Comparison of ENCODE assay signal across 22 mouse cellular contexts in genomic region chr10:45422372-45422771, GRCm38 (mm10).
DNase-seq lines count a peak whose midpoint lies in the region; ATAC-seq and TF ChIP-seq lines count a peak whose summit lies in the region.
"Had no signal": no experiment of that assay in that cellular context is flagged by ENCODE, and none has a peak within 500 bp of the region (broad histone marks: within the 10 kb centered on the region; RNA-seq: fewer than 3 reads in every experiment).

No protein-coding gene starts in this region.

- H3K9ac ChIP-seq in liver, embryonic 14.5 days (replicated peaks): no peak overlapping the region
- H3K9ac ChIP-seq: forebrain, embryonic 13.5 days; heart, embryonic 12.5 days; lung, embryonic 14.5 days; midbrain, embryonic 13.5 days; stomach, embryonic 15.5 days had no signal

- H3K4me3 ChIP-seq in G1E (ENCODE audit: low read depth, low read length): no peak overlapping the region
- H3K4me3 ChIP-seq in liver, embryonic 14.5 days (ENCODE audit: insufficient read depth in 1 of 2, low read depth in 2 of 2, low read length in 2 of 2): no peak overlapping the region
- H3K4me3 ChIP-seq: forebrain, embryonic 13.5 days; heart, embryonic 12.5 days; limb, embryonic 10.5 days; midbrain, embryonic 13.5 days; stomach, embryonic 15.5 days had no signal

- intact Hi-C loops in left cerebral cortex, postnatal 25 days (cut with DNase I): no loop called here

- no peak overlapping the region for H3K4me2 ChIP-seq in liver, embryonic 14.5 days (ENCODE audit: low read depth)
- H3K4me2 ChIP-seq: forebrain, embryonic 13.5 days; heart, embryonic 12.5 days; lung, embryonic 14.5 days; midbrain, embryonic 13.5 days; stomach, embryonic 15.5 days had no signal

- TF ChIP-seq CTCF in G1E (IDR thresholded peaks at IDR 0.05; ENCODE audit: low read depth, low read length): no peak
- no peak for TF ChIP-seq CTCF in liver, embryonic 14.5 days (IDR thresholded peaks at IDR 0.05; ENCODE audit: low read depth)

- no peaks in the 10 kb centered on the region for H3K27me3 ChIP-seq in G1E (ENCODE audit: insufficient read depth, low read length)
- no peaks in the 10 kb centered on the region for H3K27me3 ChIP-seq in liver, embryonic 14.5 days (ENCODE audit: control insufficient read depth, insufficient read depth, low read length)
- H3K27me3 ChIP-seq: forebrain, embryonic 13.5 days; heart, embryonic 12.5 days; midbrain, embryonic 13.5 days; stomach, embryonic 15.5 days had no signal

- peaks cover 20% of the 10 kb centered on the region for H3K36me3 ChIP-seq in G1E (replicated peaks)
- no peaks in the 10 kb centered on the region for H3K36me3 ChIP-seq in liver, embryonic 14.5 days (replicated peaks; ENCODE audit: control insufficient read depth, insufficient read depth, low read depth)
- H3K36me3 ChIP-seq: heart, embryonic 12.5 days; stomach, embryonic 15.5 days had no signal

- peaks cover 7% of the 10 kb centered on the region for H3K4me1 ChIP-seq in G1E (ENCODE audit: insufficient read depth, low read depth, low read length)
- no peaks in the 10 kb centered on the region for H3K4me1 ChIP-seq in liver, embryonic 14.5 days (replicated peaks; ENCODE audit: control insufficient read depth in 2 of 2, insufficient read depth in 2 of 2, low read length in 1 of 2)
- H3K4me1 ChIP-seq: stomach, embryonic 15.5 days had no signal

- peak; percentile 5 for DNase-seq in kidney, adult 9 months
- DNase-seq in kidney, adult 18-20 months: no peak
- DNase-seq in G1E (ENCODE audit: low spot score): no peak
- peak; percentile 49 for DNase-seq in embryo, embryonic 9.5 days (ENCODE audit: extremely low spot score)
- DNase-seq in liver, embryonic 14.5 days (ENCODE audit: low read depth in 3 of 3, low spot score in 3 of 3): peak in 1 of 3 experiments; percentile 13
- no peak for DNase-seq in right cerebral cortex, postnatal 14 days
- no peak for DNase-seq in left cerebral cortex, postnatal 25 days (ENCODE audit: low spot score in 2 of 2)
- no peak for DNase-seq in right cerebral cortex, postnatal 10 days (ENCODE audit: low spot score in 2 of 2)
- DNase-seq: adrenal gland, postnatal 36 days; cerebellum, adult 2 months; layer of hippocampus, postnatal 36 days; lung, embryonic 14.5 days; lung, postnatal 4 days; right cerebral cortex, adult 18-20 months; thymus, adult 2 months had no signal

- no peak overlapping the region for H3K27ac ChIP-seq in liver, embryonic 14.5 days
- H3K27ac ChIP-seq: forebrain, embryonic 13.5 days; hindbrain, postnatal 0 days; limb, embryonic 10.5 days; midbrain, embryonic 13.5 days; stomach, embryonic 15.5 days had no signal

- TF ChIP-seq EP300 in liver, embryonic 14.5 days (IDR thresholded peaks at IDR 0.05; ENCODE audit: low read depth): no peak

- 39% methylated on average over 1 of the region's 1 CpGs for WGBS in liver, embryonic 14.5 days (ENCODE audit: insufficient replicate concordance)

- ATAC-seq in G1E (ENCODE audit: extremely low read depth, insufficient number of reproducible peaks, low FRiP score, poor library complexity, severe bottlenecking): peak; percentile 40; the same call in 1 of the 2 replicates
- peak; percentile 58; the same call in 1 of the 2 replicates for ATAC-seq in liver, embryonic 14.5 days (ENCODE audit: insufficient read depth)
- ATAC-seq: forebrain, embryonic 13.5 days; hindbrain, postnatal 0 days; midbrain, embryonic 13.5 days; Patski had no signal

- H3K9me3 ChIP-seq in G1E (replicated peaks): no peaks in the 10 kb centered on the region
- no peaks in the 10 kb centered on the region for H3K9me3 ChIP-seq in liver, embryonic 14.5 days (ENCODE audit: control insufficient read depth, low read length)
- H3K9me3 ChIP-seq: forebrain, embryonic 13.5 days; heart, embryonic 12.5 days; limb, embryonic 10.5 days; midbrain, embryonic 13.5 days; stomach, embryonic 15.5 days had no signal

Comparison
In these comparisons a context has a peak if more than half of its experiments do, and no peak if none do; other contexts are left out.
1. DNase-seq: peak in kidney, adult 9 months (single experiment) and embryo, embryonic 9.5 days (single experiment); none in kidney, adult 18-20 months (single experiment), G1E (single experiment), right cerebral cortex, postnatal 14 days (single experiment), left cerebral cortex, postnatal 25 days (0 of 2) and right cerebral cortex, postnatal 10 days (0 of 2).